Mouse (Mus musculus): Measurements from ENCODE around the gene St5.

- no peak for TF ChIP-seq POLR2A (IDR thresholded peaks at IDR 0.05; ENCODE audit: control insufficient read depth, low read depth, low read length)
- TF ChIP-seq CTCF (IDR thresholded peaks at IDR 0.05; ENCODE audit: control insufficient read depth, insufficient read depth, insufficient replicate concordance, low read depth, low read length): no peak
Observed at GRCm38 (mm10) chr7:109659278-109659677, 44.1 kb downstream of the St5 start.
